Mouse (Mus musculus) lung, postnatal 0 days (tissue): ENCODE measurements at regions not wholly inside any gene's neighbourhood (a gene's known extent, or its start where the extent isn't known, plus 50 kb on each side); places are given as distances from the start of the nearest gene placed in this dataset.
A peak's percentile ranks its signal among the peaks of the same experiment; 100 is the strongest.

Source experiments
- CTCF ChIP-seq: IDR thresholded peaks from 2 replicates; pipeline ENCODE4 v1.5.1; 2016; ENCODE audit warnings: antibody characterized with exemption, mild to moderate bottlenecking
- EP300 ChIP-seq: IDR thresholded peaks from 2 replicates; pipeline ENCODE4 v1.6.1; 2016; ENCODE audit warnings: antibody characterized with exemption, mild to moderate bottlenecking, control low read depth

DNA sequence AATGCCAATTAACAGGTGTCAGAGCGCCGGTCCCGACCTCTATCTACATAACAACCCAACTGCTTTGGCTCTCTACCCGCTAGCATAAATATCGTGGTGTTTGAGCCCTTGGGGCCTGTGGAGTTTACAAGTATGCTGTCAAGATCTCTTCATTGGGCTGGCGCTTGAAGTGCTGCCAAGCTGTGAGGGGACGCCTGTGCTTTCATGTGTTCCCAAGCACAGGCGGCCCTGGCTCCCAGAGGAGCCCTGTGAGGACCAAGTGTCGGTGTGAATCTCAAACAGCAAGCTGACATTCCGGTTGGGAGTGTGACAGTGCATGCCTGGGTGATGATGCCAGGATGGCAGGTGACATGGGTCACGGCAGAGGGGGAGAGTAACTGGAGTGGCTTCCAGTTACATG is 82.0 kb upstream of the Egflam start:
- no peak for TF ChIP-seq CTCF
- TF ChIP-seq EP300 = peak; percentile 77; the same call in 1 of the 2 replicates
